Mouse (Mus musculus) hindbrain, embryonic 14.5 days (tissue): Measurements from ENCODE around the gene Irf2bpl. TPM values are rescaled to one million over a fixed set of nuclear protein-coding genes. Genes with fewer than 3 reads are reported as not detected.

ENCODE experiments used
- ATAC-seq: fragments of 200-750 bp; cut with Nextera tagmentation; 2 replicates; pipeline ENCODE4 v1.8.0; 2017; ENCODE audit warnings: moderate number of reproducible peaks, mild to moderate bottlenecking, moderate TSS enrichment, moderate library complexity; ENCODE audit not compliant: low FRiP score
- DNase-seq: peaks from one replicate; pipeline ENCODE4 v3.0.0-alpha.2; 2015; ENCODE audit warnings: low spot score
- H3K27ac ChIP-seq: fragments of 300-500 bp; sonication (generic); 2 replicates; pipeline ENCODE4 v1.5.1; 2014; ENCODE audit warnings: mild to moderate bottlenecking, moderate library complexity
- H3K27me3 ChIP-seq: fragments of 300-500 bp; sonication (generic); 2 replicates; pipeline ENCODE4 v1.6.1; 2014; ENCODE audit warnings: mild to moderate bottlenecking, low read length, mixed read lengths; ENCODE audit not compliant: control insufficient read depth, insufficient read depth
- H3K36me3 ChIP-seq: fragments of 300-500 bp; sonication (generic); replicated peaks from 2 replicates; pipeline ENCODE4 v1.6.1; 2014; ENCODE audit not compliant: control insufficient read depth, insufficient read depth
- H3K4me1 ChIP-seq: fragments of 300-500 bp; sonication (generic); replicated peaks from 2 replicates; pipeline ENCODE4 v1.6.1; 2014; ENCODE audit warnings: antibody characterized with exemption, low read length, mixed read lengths; ENCODE audit not compliant: control insufficient read depth, insufficient read depth
- H3K4me2 ChIP-seq: fragments of 300-500 bp; sonication (generic); replicated peaks from 2 replicates; pipeline ENCODE4 v1.6.1; 2014; ENCODE audit warnings: mild to moderate bottlenecking, moderate library complexity
- H3K4me3 ChIP-seq: fragments of 300-500 bp; sonication (generic); replicated peaks from 2 replicates; pipeline ENCODE4 v1.5.1; 2014; ENCODE audit warnings: mild to moderate bottlenecking, low read length
- H3K9ac ChIP-seq: fragments of 300-500 bp; sonication (generic); 2 replicates; pipeline ENCODE4 v1.6.1; 2014
- H3K9me3 ChIP-seq: fragments of 300-500 bp; sonication (generic); 2 replicates; pipeline ENCODE4 v1.6.1; 2016; ENCODE audit warnings: low read length; ENCODE audit not compliant: control insufficient read depth
- WGBS: fragments of 180-500 bp; shearing (Covaris S2); extraction: QIAGEN DNeasy Blood & Tissue Kit; methylation state at CpG from one replicate; pipeline ENCODE4 v1.1.7; 2014; 5-methylcytosine and 5-hydroxymethylcytosine counted together
- polyA plus RNA-seq: library from polyadenylated mRNA; unstranded; fragments of >200 nt; fragmentation: Nextera tagmentation; extraction: Ambion mirVana; gene quantifications from 2 replicates; pipeline ENCODE4 v1.2.1, GENCODE M21; 2014

Gene Irf2bpl
- polyA plus RNA-seq, 1 experiment from 2014 or later, result 64.5 TPM

DNA sequence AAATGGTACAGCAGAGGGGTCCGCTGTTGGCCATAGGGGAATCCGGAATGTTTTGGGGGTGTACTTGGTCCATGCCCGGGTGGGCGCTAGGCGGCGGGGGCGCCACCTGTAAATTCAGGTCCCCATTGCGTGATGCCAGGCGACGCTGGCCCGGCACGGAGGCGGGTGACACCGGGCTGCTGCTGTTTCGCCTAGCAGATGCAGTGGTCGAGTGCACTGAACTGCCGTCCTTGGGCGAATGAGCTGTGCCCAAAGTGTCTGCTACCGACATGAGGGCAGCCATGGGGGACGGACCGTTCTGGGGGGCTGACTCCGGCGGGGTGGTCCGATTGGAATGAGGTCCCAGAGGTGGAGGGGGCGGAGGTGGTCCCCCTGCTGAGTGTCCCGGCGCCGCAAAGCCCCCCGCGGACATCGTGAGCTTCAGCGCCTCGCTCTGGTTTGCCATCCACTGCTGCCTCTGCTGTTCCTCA lies 2.8 kb downstream of the Irf2bpl start:
- Histone ChIP-seq H3K9me3 (no peaks in the 10 kb centered on the region), H3K27me3 (peaks cover 4% of the 10 kb centered on the region; the same call in 1 of the 2 replicates), H3K4me2 (peak overlapping the region; percentile 95), H3K36me3 (peaks cover 15% of the 10 kb centered on the region), H3K9ac (peak overlapping the region; percentile 100), H3K4me3 (peak overlapping the region; percentile 99), H3K27ac (peak overlapping the region; percentile 100), H3K4me1 (peaks cover 49% of the 10 kb centered on the region)
- 4% methylated on average over 33 of the region's 33 CpGs for WGBS
- ATAC-seq (no peak), DNase-seq (no peak)

- H3K27ac ChIP-seq, result peak overlapping the region; percentile 66
- H3K27me3 ChIP-seq, result peaks cover 4% of the 10 kb centered on the region; the same call in 1 of the 2 replicates
- H3K4me2 ChIP-seq, result peak overlapping the region; percentile 95
- H3K4me3 ChIP-seq, result peak overlapping the region; percentile 99
- ATAC-seq (no peak), DNase-seq (peak; percentile 27)
- H3K36me3 ChIP-seq, result peaks cover 15% of the 10 kb centered on the region
- WGBS, result 33% methylated on average over 3 of the region's 3 CpGs
- H3K9me3 ChIP-seq, result no peaks in the 10 kb centered on the region
- H3K4me1 ChIP-seq, result peaks cover 32% of the 10 kb centered on the region
- peak overlapping the region; percentile 100 for H3K9ac ChIP-seq
Observed at GRCm38 (mm10) chr12:86880090-86880723, 4.4 kb downstream of the Irf2bpl start.

- 32% methylated on average over 6 of the region's 6 CpGs for WGBS
- Histone ChIP-seq H3K9ac (peak overlapping the region; percentile 100; the same call in 1 of the 2 replicates), H3K4me1 (peaks cover 30% of the 10 kb centered on the region), H3K36me3 (peaks cover 15% of the 10 kb centered on the region), H3K27ac (peak overlapping the region; percentile 66), H3K9me3 (no peaks in the 10 kb centered on the region), H3K27me3 (peaks cover 4% of the 10 kb centered on the region; the same call in 1 of the 2 replicates), H3K4me2 (peak overlapping the region; percentile 95), H3K4me3 (peak overlapping the region; percentile 99)
- DNase-seq, result peak; percentile 37
- no peak for ATAC-seq
Observed at GRCm38 (mm10) chr12:86879446-86880085, 5.0 kb downstream of the Irf2bpl start.

- Histone ChIP-seq H3K27ac (peak overlapping the region; percentile 66), H3K36me3 (peaks cover 15% of the 10 kb centered on the region), H3K4me3 (peak overlapping the region; percentile 99), H3K9me3 (no peaks in the 10 kb centered on the region), H3K27me3 (peaks cover 2% of the 10 kb centered on the region; the same call in 1 of the 2 replicates), H3K4me2 (peak overlapping the region; percentile 95), H3K9ac (peak overlapping the region; percentile 28; the same call in 1 of the 2 replicates), H3K4me1 (peaks cover 30% of the 10 kb centered on the region)
- ATAC-seq (no peak), DNase-seq (peak; percentile 38)
- 57% methylated on average over 16 of the region's 16 CpGs for WGBS
Observed at GRCm38 (mm10) chr12:86878426-86879353, 5.9 kb downstream of the Irf2bpl start.

DNA sequence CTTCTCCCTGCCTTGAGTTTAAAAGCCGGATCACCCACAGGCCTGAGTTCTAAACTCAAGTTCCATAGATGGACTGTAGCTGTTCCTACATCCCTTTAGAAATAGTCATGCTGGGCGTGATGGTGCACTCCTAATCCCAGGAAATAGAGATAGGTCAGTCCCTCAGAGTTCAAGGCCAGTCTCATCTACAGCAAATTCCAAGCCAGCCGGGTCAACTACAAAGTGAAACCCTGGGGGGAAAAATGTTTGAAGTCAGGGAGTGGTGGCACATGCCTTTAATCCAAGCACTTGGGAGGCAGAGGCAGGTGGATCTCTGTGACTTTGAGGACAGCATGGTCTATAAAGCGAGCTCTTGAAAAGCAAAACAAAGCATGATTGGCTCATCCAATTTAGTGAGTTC lies 7.6 kb downstream of the Irf2bpl start:
- H3K36me3 ChIP-seq, result peaks cover 12% of the 10 kb centered on the region
- no peak overlapping the region for H3K9ac ChIP-seq
- peaks cover 30% of the 10 kb centered on the region for H3K4me1 ChIP-seq
- 93% methylated on average over 4 of the region's 4 CpGs for WGBS
- ATAC-seq (no peak), DNase-seq (no peak)
- no peaks in the 10 kb centered on the region for H3K9me3 ChIP-seq
- H3K27me3 ChIP-seq, result no peaks in the 10 kb centered on the region
- no peak overlapping the region for H3K4me3 ChIP-seq
- no peak overlapping the region for H3K4me2 ChIP-seq
- H3K27ac ChIP-seq, result no peak overlapping the region

DNA sequence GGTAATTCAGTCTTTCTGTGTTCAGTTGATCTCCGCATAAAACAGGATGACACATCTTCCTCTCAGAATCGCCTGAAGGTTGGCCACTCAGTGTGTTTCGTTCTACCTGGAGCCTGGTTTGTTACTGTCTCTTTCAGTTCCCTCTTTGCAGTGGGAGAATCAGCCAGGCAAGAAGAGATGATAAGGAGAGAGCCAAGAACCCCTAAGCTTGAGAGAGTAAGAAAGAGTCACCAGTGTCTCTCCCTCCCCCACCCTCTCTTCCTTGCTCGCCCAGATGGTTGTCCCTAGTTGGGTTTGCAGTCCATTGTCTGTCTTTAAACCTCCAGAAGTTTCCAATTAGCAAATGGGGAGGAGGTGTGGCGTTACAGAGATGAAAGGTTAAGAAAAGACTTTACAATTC lies 8.5 kb downstream of the Irf2bpl start:
- no peak for ATAC-seq

DNA sequence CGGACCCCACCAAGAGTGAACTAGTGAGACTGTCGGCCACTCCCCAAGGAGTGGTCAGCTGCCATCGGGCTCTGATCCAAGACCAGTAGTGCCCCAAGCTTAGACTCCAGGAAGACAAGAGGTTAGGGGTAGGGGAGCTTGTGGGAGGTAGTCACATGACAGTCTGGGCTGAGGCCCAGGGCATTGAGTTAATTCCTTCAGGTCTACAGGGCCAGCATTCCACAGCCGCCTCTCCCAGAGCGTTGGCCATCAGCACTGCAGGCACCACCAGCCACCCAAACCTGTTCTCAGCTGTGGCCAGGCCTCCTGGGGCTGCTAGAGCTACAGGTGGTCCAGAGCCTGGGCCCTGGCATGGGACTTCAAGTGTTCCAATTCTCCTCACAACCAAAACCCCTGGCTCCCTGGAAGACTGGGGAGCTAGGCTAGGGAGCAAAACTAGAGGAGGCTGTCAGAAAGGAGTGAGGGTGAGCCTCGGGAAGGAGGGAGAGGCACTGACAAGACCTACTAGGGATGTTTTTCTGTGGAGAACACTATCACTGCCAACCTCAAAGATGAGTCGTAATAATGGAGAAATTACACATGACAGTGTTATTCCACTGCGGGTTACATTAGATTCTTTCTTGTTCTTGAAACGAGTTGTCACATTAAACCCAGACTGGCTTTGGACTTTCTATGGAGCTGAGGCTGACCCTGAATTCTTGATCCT lies 12.1 kb downstream of the Irf2bpl start:
- WGBS, result 69% methylated on average over 9 of the region's 9 CpGs
- no peak overlapping the region for H3K27ac ChIP-seq
- no peak overlapping the region for H3K4me2 ChIP-seq
- DNase-seq (no peak), ATAC-seq (no peak)
- H3K27me3 ChIP-seq, result no peaks in the 10 kb centered on the region
- no peak overlapping the region for H3K9ac ChIP-seq
- no peak overlapping the region for H3K4me3 ChIP-seq
- no peaks in the 10 kb centered on the region for H3K36me3 ChIP-seq
- H3K4me1 ChIP-seq, result no peaks in the 10 kb centered on the region
- H3K9me3 ChIP-seq, result no peaks in the 10 kb centered on the region

More for the DNA sequence above, 8.5 kb downstream of the Irf2bpl start:
- H3K4me3 ChIP-seq, result no peak overlapping the region
- no peak overlapping the region for H3K9ac ChIP-seq
- H3K4me2 ChIP-seq, result no peak overlapping the region
- H3K36me3 ChIP-seq, result 0 out of 2 replicates have a peak, but pooled peaks cover 7% of the 10 kb centered on the region
- H3K4me1 ChIP-seq, result peaks cover 30% of the 10 kb centered on the region
- 93% methylated on average over 5 of the region's 5 CpGs for WGBS
- no peaks in the 10 kb centered on the region for H3K9me3 ChIP-seq
- no peaks in the 10 kb centered on the region for H3K27me3 ChIP-seq
- H3K27ac ChIP-seq, result no peak overlapping the region
- DNase-seq, result no peak

DNA sequence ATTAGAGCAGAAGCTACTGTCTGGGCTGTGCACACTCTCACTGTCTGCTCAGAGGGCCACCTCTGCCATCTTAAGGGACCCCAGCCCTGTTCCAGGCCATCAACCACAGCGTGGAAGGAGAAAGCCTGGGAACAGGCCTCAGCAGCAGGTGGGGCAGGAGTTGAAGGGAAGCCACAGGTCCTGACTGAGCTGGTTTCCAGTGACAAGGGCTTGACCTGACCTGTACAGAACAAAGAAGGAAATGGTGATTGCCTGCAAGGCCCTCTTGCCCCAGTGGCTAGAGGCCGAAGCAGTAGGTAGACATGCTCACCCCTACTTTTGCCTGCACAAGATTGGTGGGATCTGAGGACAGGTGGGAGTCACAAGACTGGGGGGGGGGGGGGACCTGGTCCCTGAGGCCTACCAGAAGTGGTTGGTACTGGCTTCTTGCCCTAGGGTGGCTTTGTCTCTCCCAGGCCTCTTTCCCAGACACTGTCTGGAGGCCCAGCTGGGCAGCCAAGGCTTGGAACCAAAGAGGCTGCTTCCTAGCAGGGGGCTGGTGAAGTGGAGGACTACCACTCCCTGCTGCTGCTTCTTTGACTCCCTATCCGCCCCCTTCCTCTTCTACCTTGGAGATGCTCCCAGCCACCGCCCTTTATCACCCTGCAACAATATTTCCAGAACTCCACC lies 12.8 kb downstream of the Irf2bpl start:
- H3K4me2 ChIP-seq, result no peak overlapping the region
- H3K27me3 ChIP-seq, result no peaks in the 10 kb centered on the region
- WGBS, result 71% methylated on average over 4 of the region's 4 CpGs
- ATAC-seq, result no peak
- no peaks in the 10 kb centered on the region for H3K36me3 ChIP-seq
- DNase-seq, result no peak
- no peak overlapping the region for H3K4me3 ChIP-seq
- no peaks in the 10 kb centered on the region for H3K4me1 ChIP-seq
- no peak overlapping the region for H3K27ac ChIP-seq
- H3K9ac ChIP-seq, result no peak overlapping the region
- no peaks in the 10 kb centered on the region for H3K9me3 ChIP-seq
